Mouse (Mus musculus) heart, postnatal 0 days (tissue): ENCODE measurements at regions not wholly inside any gene's neighbourhood (a gene's known extent, or its start where the extent isn't known, plus 50 kb on each side); places are given as distances from the start of the nearest gene placed in this dataset.

Experiments
- CTCF ChIP-seq: IDR thresholded peaks from 2 replicates; pipeline ENCODE4 v1.5.1; 2016; ENCODE audit warnings: antibody characterized with exemption, control low read depth, low read depth
- EP300 ChIP-seq: IDR thresholded peaks from 2 replicates; pipeline ENCODE4 v1.6.1; 2016; ENCODE audit warnings: antibody characterized with exemption, low read depth

DNA sequence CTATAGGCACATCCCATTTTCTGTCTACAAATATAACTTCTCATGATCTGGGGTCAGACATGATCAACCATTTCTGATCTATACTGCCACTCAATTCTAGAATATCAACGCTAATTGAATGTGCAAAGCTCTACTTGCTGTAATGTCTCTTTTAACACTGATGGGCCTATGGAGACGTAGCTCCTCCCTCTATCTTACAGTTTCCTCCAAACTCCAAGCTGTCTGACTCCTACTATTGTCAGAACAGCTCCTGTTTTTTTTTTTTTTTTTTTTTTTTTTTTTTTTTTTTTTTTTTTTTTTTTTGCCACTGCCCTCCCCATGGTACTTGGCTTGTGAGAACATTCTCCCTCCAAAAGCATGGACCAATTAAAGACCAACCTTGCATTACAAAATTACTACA lies 165.2 kb downstream of the Pah start:
- TF ChIP-seq CTCF (no peak), EP300 (no peak)
